Mouse (Mus musculus) urinary bladder, postnatal 36 days (tissue): ENCODE measurements around the gene Spata19.

Source experiments
- DNase-seq, 2 experiments: peaks; one replicate each; pipeline ENCODE4 v3.0.0; 2022; ENCODE audit warnings: low spot score in 2 of 2, mixed read lengths in 1 of 2

The Spata19 gene

GRCm38 (mm10) chr9:27396500-27396899 is at the start of gene Spata19:
Gene Spata19 (plus strand): TSS chr9:27396800.
- no peak for DNase-seq

- DNase-seq, result no peak
These were observed 43.5 kb upstream of the Spata19 start for GRCm38 (mm10) chr9:27353082-27353481.

GRCm38 (mm10) chr9:27357893-27358292 is 38.7 kb upstream of the Spata19 start:
- DNase-seq, result no peak

GRCm38 (mm10) chr9:27367231-27367630 is 29.4 kb upstream of the Spata19 start:
- no peak for DNase-seq

GRCm38 (mm10) chr9:27369108-27369507 is 27.5 kb upstream of the Spata19 start:
- DNase-seq, result no peak

GRCm38 (mm10) chr9:27375746-27376145 is 20.9 kb upstream of the Spata19 start:
- DNase-seq, result no peak

- no peak for DNase-seq
These were observed 9.6 kb upstream of the Spata19 start for GRCm38 (mm10) chr9:27386951-27387350.

GRCm38 (mm10) chr9:27401169-27401568 is 4.6 kb downstream of the Spata19 start:
- no peak for DNase-seq

- DNase-seq, result no peak
These were observed 13.1 kb downstream of the Spata19 start for GRCm38 (mm10) chr9:27409733-27410132.

GRCm38 (mm10) chr9:27414058-27414460 is 17.5 kb downstream of the Spata19 start:
- peak; percentile 15 to 51 for DNase-seq

GRCm38 (mm10) chr9:27424511-27424910 is 27.9 kb downstream of the Spata19 start:
- no peak for DNase-seq

GRCm38 (mm10) chr9:27428552-27428951 is 32.0 kb downstream of the Spata19 start:
- DNase-seq, result no peak

- DNase-seq, result no peak
These were observed 36.7 kb downstream of the Spata19 start for GRCm38 (mm10) chr9:27433301-27433700.

GRCm38 (mm10) chr9:27435936-27436335 is 39.3 kb downstream of the Spata19 start:
- DNase-seq, result no peak

GRCm38 (mm10) chr9:27437391-27438061 is 40.9 kb downstream of the Spata19 start:
- no peak for DNase-seq

GRCm38 (mm10) chr9:27449780-27450422 is 53.3 kb downstream of the Spata19 start:
- no peak for DNase-seq
